Mouse (Mus musculus) left cerebral cortex, postnatal 36 days (tissue): ENCODE measurements around the gene Aven. TPM values are rescaled to one million over a fixed set of nuclear protein-coding genes. Genes with fewer than 3 reads are reported as not detected.
"Not testable (repeated sequence)": the region's sequence is repeated elsewhere in the genome, so short reads cannot be mapped to it uniquely, and the experiment has no call there.

Experiments used
- DNase-seq, 2 experiments: peaks; one replicate each; pipeline ENCODE4 v3.0.0; 2021 to 2022; ENCODE audit warnings: low spot score in 2 of 2, mixed read lengths in 1 of 2
- intact Hi-C: fragments of 180-260 bp; cut with DNase I; formaldehyde crosslinking; loops from one replicate; pipeline ENCODE4 v1.15.1; 2025
- total RNA-seq, 2 experiments: library from RNA; stranded (reverse); gene quantifications; 2 replicates each; pipeline ENCODE4 v1.2.3; 2021

The Aven gene
- total RNA-seq: 10 to 100 TPM; 11.1 to 12.6 TPM

GRCm38 (mm10) chr2:112492856-112493538 is at the start of gene Aven:
Aven (plus strand) TSS chr2:112492964.
- peak; percentile 87 to 89 for DNase-seq
- intact Hi-C loops: no loop called here

GRCm38 (mm10) chr2:112443491-112443890 is 49.3 kb upstream of the Aven start:
- intact Hi-C loops: no loop called here

GRCm38 (mm10) chr2:112445511-112445910 is 47.3 kb upstream of the Aven start:
- DNase-seq: no peak
- intact Hi-C loops: no loop called here

More at GRCm38 (mm10) chr2:112443491-112443890, 49.3 kb upstream of the Aven start:
- DNase-seq: peak; percentile 21 to 28

- DNase-seq, intact Hi-C loops: not testable (repeated sequence)
Observed at GRCm38 (mm10) chr2:112448046-112448445, 44.7 kb upstream of the Aven start.

- no peak for DNase-seq
- intact Hi-C loops: no loop called here
Observed at GRCm38 (mm10) chr2:112448510-112449059, 44.2 kb upstream of the Aven start.

- DNase-seq: no peak
Observed at GRCm38 (mm10) chr2:112449597-112450296, 43.0 kb upstream of the Aven start.

GRCm38 (mm10) chr2:112452513-112452912 is 40.3 kb upstream of the Aven start:
- intact Hi-C loops, DNase-seq: not testable (repeated sequence)

More at GRCm38 (mm10) chr2:112449597-112450296, 43.0 kb upstream of the Aven start:
- intact Hi-C loops: loop anchor here (2.0 kb wide), 1 partner anchor 71 kb away; the partner anchor contains the start of gene Katnbl1

- no peak for DNase-seq
- intact Hi-C loops: no loop called here
Observed at GRCm38 (mm10) chr2:112454125-112454861, 38.5 kb upstream of the Aven start.

GRCm38 (mm10) chr2:112454862-112455564 is 37.8 kb upstream of the Aven start, which contains the start of gene Emc7:
Emc7 (plus strand) TSS chr2:112454997.
- peak; percentile 98 for DNase-seq
- intact Hi-C loops: no loop called here

- no peak for DNase-seq
- intact Hi-C loops: no loop called here
Observed at GRCm38 (mm10) chr2:112460557-112460956, 32.2 kb upstream of the Aven start.

GRCm38 (mm10) chr2:112469542-112469941 is 23.2 kb upstream of the Aven start:
- DNase-seq: no peak
- intact Hi-C loops: no loop called here

- intact Hi-C loops: no loop called here
- DNase-seq: no peak
Observed at GRCm38 (mm10) chr2:112470961-112471381, 21.8 kb upstream of the Aven start.

- DNase-seq: no peak
Observed at GRCm38 (mm10) chr2:112472076-112472475, 20.7 kb upstream of the Aven start.

GRCm38 (mm10) chr2:112474997-112475724 is 17.6 kb upstream of the Aven start:
- intact Hi-C loops: no loop called here
- DNase-seq: no peak

More at GRCm38 (mm10) chr2:112472076-112472475, 20.7 kb upstream of the Aven start:
- intact Hi-C loops: no loop called here

- intact Hi-C loops: no loop called here
Observed at GRCm38 (mm10) chr2:112476554-112476953, 16.2 kb upstream of the Aven start.

GRCm38 (mm10) chr2:112480669-112481068 is 12.1 kb upstream of the Aven start, which contains the start of gene Chrm5:
Chrm5 (minus strand) TSS chr2:112480769.
- intact Hi-C loops: loop anchor here (1.0 kb wide), 1 partner anchor 101 kb away; the partner anchor contains the start of gene Katnbl1
- DNase-seq: no peak

More at GRCm38 (mm10) chr2:112476554-112476953, 16.2 kb upstream of the Aven start:
- no peak for DNase-seq

- intact Hi-C loops: loop anchor here (1.0 kb wide), 1 partner anchor 102 kb away; the partner anchor contains the start of gene Katnbl1
- no peak for DNase-seq
Observed at GRCm38 (mm10) chr2:112481564-112481963, 11.2 kb upstream of the Aven start.
